Mouse (Mus musculus) ES-Bruce4 (cell line): ENCODE measurements around the gene Zdhhc8. TPM values are rescaled to one million over a fixed set of nuclear protein-coding genes. Genes with fewer than 3 reads are reported as not detected.

Experiments used
- H3K27ac ChIP-seq: 2 replicates; pipeline ENCODE4 v1.5.1; 2012; ENCODE audit warnings: low read length, inconsistent platforms; ENCODE audit not compliant: insufficient read depth
- H3K27me3 ChIP-seq: 2 replicates; pipeline ENCODE4 v1.6.1; 2012; ENCODE audit warnings: mild to moderate bottlenecking, low read length, inconsistent platforms; ENCODE audit not compliant: control insufficient read depth, poor library complexity, insufficient read depth, severe bottlenecking
- H3K36me3 ChIP-seq: 2 replicates; pipeline ENCODE4 v1.6.1; 2012; ENCODE audit warnings: inconsistent platforms, mild to moderate bottlenecking, low read length, moderate library complexity; ENCODE audit not compliant: control insufficient read depth, poor library complexity, insufficient read depth, severe bottlenecking
- H3K4me1 ChIP-seq: one replicate; pipeline ENCODE4 v1.8.1; 2011; ENCODE audit warnings: low read length; ENCODE audit not compliant: control insufficient read depth, insufficient read depth
- H3K4me3 ChIP-seq: 2 replicates; pipeline ENCODE4 v1.5.1; 2011; ENCODE audit warnings: low read depth, mild to moderate bottlenecking, low read length
- H3K9ac ChIP-seq: 2 replicates; pipeline ENCODE4 v1.6.1; 2012; ENCODE audit warnings: low read depth, mild to moderate bottlenecking, inconsistent platforms; ENCODE audit not compliant: poor library complexity, severe bottlenecking
- H3K9me3 ChIP-seq: replicated peaks from 2 replicates; pipeline ENCODE4 v1.6.1; 2012; ENCODE audit warnings: mild to moderate bottlenecking, low read length, inconsistent platforms; ENCODE audit not compliant: control insufficient read depth, poor library complexity, insufficient read depth, severe bottlenecking
- CTCF ChIP-seq: IDR thresholded peaks from one replicate; pipeline ENCODE4 v1.8.1; 2011; ENCODE audit warnings: low read depth, low read length
- EP300 ChIP-seq: IDR thresholded peaks from 2 replicates; pipeline ENCODE4 v1.6.1; 2011; ENCODE audit warnings: low read depth, low read length; ENCODE audit not compliant: insufficient read depth
- POLR2A ChIP-seq: IDR thresholded peaks from one replicate; pipeline ENCODE4 v1.8.1; 2011; ENCODE audit warnings: low read length; ENCODE audit not compliant: insufficient read depth
- polyA plus RNA-seq: library from polyadenylated mRNA; stranded (reverse); fragments of >200 nt; gene quantifications from 2 replicates; pipeline ENCODE4 v1.2.4, GENCODE M21; 2011; ENCODE audit warnings: low read depth; ENCODE audit not compliant: missing spikeins, insufficient read depth, insufficient read length

The Zdhhc8 gene
- 11.7 and 12.9 TPM in 2 replicates for polyA plus RNA-seq

DNA sequence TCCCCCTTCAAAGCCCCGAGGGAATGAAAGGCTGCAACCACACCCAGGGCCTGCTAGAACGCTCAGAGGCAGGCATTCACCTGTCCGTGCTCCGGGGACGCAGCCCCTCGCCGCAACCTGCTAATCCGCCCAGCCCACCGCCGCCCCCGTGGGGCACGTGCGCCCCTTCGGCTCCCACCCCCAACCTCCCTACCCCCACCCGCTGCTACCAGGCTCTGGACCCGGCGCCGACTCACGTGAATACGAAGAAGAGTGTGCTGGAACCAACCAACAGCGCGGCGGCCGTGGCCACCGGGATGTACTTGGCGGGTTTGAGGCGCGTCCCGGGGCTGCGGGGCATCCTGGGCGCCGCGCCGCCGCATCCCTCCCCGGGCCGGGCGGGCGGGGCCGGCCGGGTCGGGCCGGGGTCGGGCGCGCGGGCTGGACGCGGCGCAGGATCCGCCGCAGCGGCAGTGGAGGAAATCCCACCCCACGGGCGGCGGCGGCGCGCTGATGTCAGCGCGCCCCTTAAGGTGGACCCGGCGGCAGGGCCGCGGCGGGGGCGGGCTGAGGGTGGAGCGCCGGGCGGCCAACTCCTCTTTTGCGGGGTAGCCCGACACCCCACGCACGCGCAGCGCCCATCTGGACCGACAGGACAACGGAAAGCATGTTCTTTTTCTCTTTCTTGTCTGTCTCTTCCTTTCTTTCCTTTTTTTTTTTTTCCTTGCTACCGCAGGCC is at the start of gene Zdhhc8:
Zdhhc8 (minus strand) TSS at position 466 of the 718 bp plus-strand sequence.
- Histone ChIP-seq H3K4me3 (peak within 1 kb of the TSS; percentile 71), H3K9ac (peak within 1 kb of the TSS; percentile 75), H3K9me3 (no peaks in the 10 kb centered on the region), H3K27me3 (no peaks in the 10 kb centered on the region), H3K27ac (no peak within 1 kb of the TSS), H3K36me3 (peaks cover 15% of the 10 kb centered on the region), H3K4me1 (no peaks in the 10 kb centered on the region)
- TF ChIP-seq POLR2A (no peak), CTCF (no peak), EP300 (no peak)

DNA sequence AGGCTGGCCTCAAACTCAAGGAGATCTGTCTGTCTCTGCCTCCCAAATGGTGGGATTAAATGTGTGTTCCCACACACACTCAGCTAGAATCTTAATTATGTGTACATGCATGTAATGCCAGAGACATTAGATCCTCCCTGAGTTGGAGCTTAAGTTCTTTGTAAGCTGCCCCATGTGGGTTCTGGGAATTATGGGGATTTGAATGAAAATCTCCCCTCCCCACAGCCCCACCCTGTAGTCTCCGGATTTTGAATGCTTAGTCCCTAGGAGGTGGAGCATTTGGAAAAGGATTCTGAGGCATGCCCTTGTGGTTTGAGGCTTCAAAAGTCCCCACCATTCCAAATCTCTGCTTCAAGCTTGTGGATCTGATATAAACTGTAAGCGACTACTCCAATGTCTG is 40.2 kb upstream of the Zdhhc8 start:
- Histone ChIP-seq H3K4me3 (no peak overlapping the region), H3K9ac (no peak overlapping the region; the same call in 1 of the 2 replicates), H3K27ac (peak overlapping the region; percentile 96), H3K4me1 (no peaks in the 10 kb centered on the region), H3K36me3 (peaks cover 88% of the 10 kb centered on the region), H3K27me3 (no peaks in the 10 kb centered on the region), H3K9me3 (no peaks in the 10 kb centered on the region)
- TF ChIP-seq POLR2A, result no peak
- TF ChIP-seq CTCF, result no peak
- no peak for TF ChIP-seq EP300

DNA sequence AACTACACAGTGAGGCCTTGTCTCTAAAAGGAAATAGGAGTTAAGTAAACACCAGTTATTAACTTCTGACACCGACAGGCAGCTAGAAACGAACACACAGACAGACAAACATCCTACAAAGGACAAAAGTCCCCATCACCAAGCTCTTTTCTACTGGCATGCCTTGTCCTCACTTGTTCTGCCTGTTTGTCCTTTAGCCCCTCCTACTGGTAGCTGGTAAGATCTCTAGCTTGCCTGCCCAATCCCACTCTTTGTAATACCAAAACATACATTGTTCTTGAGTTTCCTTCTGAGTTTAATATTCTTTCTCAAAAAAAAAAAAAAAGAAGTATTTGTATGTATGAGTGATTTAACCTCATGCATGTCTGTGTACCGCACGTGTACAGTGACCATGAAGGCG is 33.2 kb upstream of the Zdhhc8 start:
- Histone ChIP-seq H3K9ac (no peak overlapping the region), H3K9me3 (no peaks in the 10 kb centered on the region), H3K4me1 (no peaks in the 10 kb centered on the region), H3K36me3 (peaks cover 83% of the 10 kb centered on the region), H3K27ac (no peak overlapping the region), H3K27me3 (no peaks in the 10 kb centered on the region), H3K4me3 (no peak overlapping the region)
- TF ChIP-seq EP300, result no peak
- TF ChIP-seq CTCF, result no peak
- no peak for TF ChIP-seq POLR2A

DNA sequence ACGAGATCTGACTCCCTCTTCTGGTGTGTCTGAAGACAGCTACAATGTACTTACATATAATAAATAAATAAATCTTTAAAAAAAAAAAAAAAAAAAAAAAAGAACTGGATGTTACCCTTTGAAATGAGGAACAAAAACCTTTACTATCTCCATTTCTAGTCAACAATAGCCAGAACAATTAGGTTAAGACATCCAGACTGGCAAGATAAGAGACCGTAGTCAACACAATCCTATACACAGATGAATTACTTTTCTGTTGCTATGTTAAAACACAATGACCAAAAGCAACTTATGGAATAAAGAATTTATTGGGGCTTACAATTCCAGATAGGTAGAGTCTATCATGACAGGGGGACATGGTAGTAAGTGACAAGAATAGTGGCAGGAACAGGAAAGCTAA is 30.1 kb upstream of the Zdhhc8 start:
- no peaks in the 10 kb centered on the region for H3K9me3 ChIP-seq
- H3K9ac ChIP-seq, result no peak overlapping the region
- H3K4me3 ChIP-seq, result no peak overlapping the region
- H3K27me3 ChIP-seq, result no peaks in the 10 kb centered on the region
- no peak for TF ChIP-seq POLR2A
- TF ChIP-seq CTCF, result no peak
- TF ChIP-seq EP300, result no peak
- H3K27ac ChIP-seq, result no peak overlapping the region
- H3K36me3 ChIP-seq, result peaks cover 80% of the 10 kb centered on the region
- H3K4me1 ChIP-seq, result no peaks in the 10 kb centered on the region

DNA sequence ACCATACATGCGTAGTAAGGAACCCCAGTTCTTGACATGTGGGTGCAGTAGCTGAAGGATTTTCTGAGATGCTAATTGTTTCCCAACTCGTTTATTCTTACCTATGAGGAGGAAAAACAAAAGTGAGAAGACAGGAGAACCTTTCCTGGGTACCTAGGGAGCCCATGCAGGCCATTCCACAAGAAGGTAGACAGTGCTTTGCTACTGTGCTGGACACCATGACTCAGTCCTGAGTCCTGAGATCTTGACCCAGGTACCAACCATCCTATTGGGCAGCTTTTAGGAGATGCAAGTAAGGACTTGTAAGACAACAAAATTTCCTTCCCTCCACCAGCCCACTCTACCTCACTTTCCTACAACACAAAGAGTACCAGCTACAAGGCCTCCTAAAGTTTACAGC is 23.3 kb upstream of the Zdhhc8 start, which contains the start of gene Gm49776:
Gm49776 (minus strand) TSS at position 101 of the 400 bp plus-strand sequence.
- Histone ChIP-seq H3K9ac (no peak within 1 kb of the TSS), H3K4me1 (no peaks in the 10 kb centered on the region), H3K27ac (no peak within 1 kb of the TSS), H3K27me3 (no peaks in the 10 kb centered on the region), H3K36me3 (peaks cover 90% of the 10 kb centered on the region), H3K4me3 (no peak within 1 kb of the TSS), H3K9me3 (no peaks in the 10 kb centered on the region)
- TF ChIP-seq POLR2A, result no peak
- no peak for TF ChIP-seq CTCF
- TF ChIP-seq EP300, result no peak

DNA sequence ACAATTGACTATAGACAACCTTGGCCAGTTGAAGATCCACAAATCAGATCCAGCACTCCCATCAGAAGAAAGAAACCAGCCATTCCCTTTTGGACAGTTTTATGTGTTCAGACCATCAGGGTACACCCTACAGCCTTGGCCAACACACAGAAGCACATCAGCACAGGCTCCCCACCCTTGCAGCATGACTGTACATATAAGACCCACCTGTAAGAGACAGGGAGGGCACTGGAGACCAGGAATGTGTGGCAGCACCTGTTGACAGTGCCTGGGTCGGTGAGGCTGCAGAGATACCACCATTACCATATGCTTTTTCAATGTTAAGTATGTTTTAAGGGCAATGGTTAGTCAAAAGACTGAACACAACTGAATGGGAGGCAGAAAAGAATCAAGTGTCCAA is 18.9 kb upstream of the Zdhhc8 start:
- Histone ChIP-seq H3K4me3 (no peak overlapping the region), H3K4me1 (peaks cover 3% of the 10 kb centered on the region), H3K27me3 (no peaks in the 10 kb centered on the region), H3K9ac (no peak overlapping the region), H3K27ac (no peak overlapping the region), H3K9me3 (no peaks in the 10 kb centered on the region), H3K36me3 (peaks cover 77% of the 10 kb centered on the region)
- no peak for TF ChIP-seq EP300
- TF ChIP-seq CTCF, result no peak
- no peak for TF ChIP-seq POLR2A
